Mouse (Mus musculus) Patski (cell line): ENCODE data around the gene Pcp4l1. TPM values are rescaled to one million over a fixed set of nuclear protein-coding genes. Genes with fewer than 3 reads are reported as not detected.
A peak's percentile ranks its signal among the peaks of the same experiment; 100 is the strongest.

Experiments used
- ATAC-seq: fragments of 100-300 bp; one replicate; pipeline ENCODE4 v1.8.0; 2021
- CTCF ChIA-PET: fragments of 350-600 bp; sonication (Branson Sonifier 250); formaldehyde crosslinking; loops from one replicate; lab custom pipeline; 2022; ENCODE audit warnings: inconsistent platforms; lab: Charles Lee
- POLR2A ChIA-PET: fragments of 350-600 bp; sonication (Branson Sonifier 250); formaldehyde crosslinking; loops from one replicate; lab custom pipeline; 2022; ENCODE audit warnings: antibody characterized with exemption, inconsistent platforms; lab: Charles Lee
- DNase-seq: peaks from one replicate; pipeline ENCODE4 v3.0.0-alpha.2; 2011; ENCODE audit warnings: low read depth, low spot score
- H3K27me3 ChIP-seq: fragments of 371-371 bp; one replicate; pipeline ENCODE4 v1.5.1; 2021
- CTCF ChIP-seq: fragments of 100-300 bp; IDR thresholded peaks from one replicate; pipeline ENCODE4 v1.5.1; 2021
- in situ Hi-C: fragments of 300-500 bp; cut with MboI; formaldehyde crosslinking; loops from 3 replicates; pipeline ENCODE4 v1.11.1; 2018; ENCODE audit warnings: low pct_unique_long_range_greater_than_20kb, mixed read lengths
- polyA plus RNA-seq: library from polyadenylated mRNA; unstranded; gene quantifications from one replicate; pipeline ENCODE4 v1.2.3, GENCODE M21; 2021

Pcp4l1 gene
- polyA plus RNA-seq, 1 experiment from 2014 or later = 0.08 TPM

DNA sequence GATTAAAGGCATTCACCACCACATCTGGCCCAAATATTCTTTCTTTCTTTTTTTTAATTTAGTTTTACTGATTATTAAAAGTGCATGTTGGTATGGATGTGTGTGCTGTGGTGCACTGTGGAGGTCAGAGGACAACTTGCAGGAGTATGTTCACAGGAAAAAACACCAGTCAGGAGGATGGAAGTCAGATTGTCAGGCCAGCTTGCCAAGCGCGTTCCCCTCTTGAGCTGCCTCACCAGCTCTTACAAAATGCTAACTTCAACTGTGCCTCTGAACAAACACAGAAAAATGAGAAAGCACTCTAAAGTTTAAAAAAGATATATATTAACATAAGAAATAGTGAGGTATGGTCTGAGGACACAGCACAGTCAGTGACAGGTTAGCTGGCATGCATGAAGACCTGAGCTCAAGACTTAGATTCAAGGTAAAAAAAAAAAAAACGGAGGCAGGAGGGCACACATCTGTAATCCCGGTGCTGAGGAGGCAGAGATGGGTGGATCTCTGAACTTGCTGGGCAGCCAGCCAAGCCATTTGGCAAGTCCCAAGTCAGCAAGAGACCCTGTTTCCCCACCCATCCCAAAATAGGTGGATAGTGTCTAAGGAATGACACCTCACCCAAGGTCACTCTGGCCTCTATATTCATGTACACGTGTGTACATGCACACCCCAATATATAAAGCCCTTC, 16.4 kb downstream of the Pcp4l1 start:
- in situ Hi-C loops = no loop called here

DNA sequence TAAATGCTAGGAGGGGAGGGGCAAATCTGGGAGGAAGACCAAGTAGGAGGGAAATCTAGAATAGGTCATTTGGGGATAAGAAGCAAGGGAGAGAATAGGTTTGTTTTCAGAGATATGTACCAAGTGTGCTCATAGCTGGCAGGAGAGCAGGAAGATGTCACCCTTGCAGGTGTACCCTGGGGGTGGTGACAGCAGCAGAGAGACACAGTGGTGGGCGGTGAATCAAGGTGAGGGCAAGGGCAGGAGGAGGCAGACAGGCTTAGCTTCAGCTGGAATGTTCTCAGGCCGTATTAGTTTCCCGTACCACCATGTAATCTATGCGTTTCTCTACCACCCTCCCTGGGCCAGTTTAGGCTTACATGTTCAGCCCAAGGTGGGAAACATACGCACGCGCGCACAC, 23.3 kb downstream of the Pcp4l1 start:
- ChIA-PET POLR2A (no interaction called here), CTCF (interaction anchor here (0.8 to 2.7 kb wide), 3 partner anchors 8 to 60 kb away, joined by 3 to 9 read pairs (median 5); no protein-coding TSS in a partner anchor)
- in situ Hi-C loops = no loop called here
- ATAC-seq (no peak), DNase-seq (no peak)
- no peak for TF ChIP-seq CTCF
- H3K27me3 ChIP-seq = no peaks in the 10 kb centered on the region

More for the DNA sequence above, 16.4 kb downstream of the Pcp4l1 start:
- ATAC-seq (no peak), DNase-seq (no peak)
- ChIA-PET CTCF (interaction anchor here (1.5 kb wide), 1 partner anchor 9 kb away, joined by 4 read pairs; no protein-coding TSS in a partner anchor), POLR2A (interaction anchor here (1.1 kb wide), 1 partner anchor 30 kb away, joined by 4 read pairs; no protein-coding TSS in a partner anchor)
- no peaks in the 10 kb centered on the region for H3K27me3 ChIP-seq
- no peak for TF ChIP-seq CTCF

DNA sequence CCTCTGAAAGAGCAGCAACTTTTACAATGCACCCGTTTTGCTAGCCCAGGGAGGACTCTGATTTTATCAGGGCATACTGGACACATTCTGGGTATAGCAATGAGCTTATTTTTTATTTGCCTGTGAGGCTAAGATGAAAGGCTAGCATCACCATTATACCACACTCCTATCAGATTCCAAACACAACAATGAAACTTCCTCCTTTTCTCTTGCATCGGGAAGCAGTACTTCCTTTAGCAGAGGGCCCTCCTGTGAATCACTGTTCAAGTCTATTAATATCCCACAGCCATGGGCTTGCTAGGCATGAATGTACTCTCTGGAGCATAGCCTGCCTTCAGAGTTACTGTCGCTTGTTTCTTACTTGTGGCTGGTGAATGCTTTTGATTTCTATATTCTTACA, 24.9 kb downstream of the Pcp4l1 start:
- in situ Hi-C loops = no loop called here
- no peak for DNase-seq

DNA sequence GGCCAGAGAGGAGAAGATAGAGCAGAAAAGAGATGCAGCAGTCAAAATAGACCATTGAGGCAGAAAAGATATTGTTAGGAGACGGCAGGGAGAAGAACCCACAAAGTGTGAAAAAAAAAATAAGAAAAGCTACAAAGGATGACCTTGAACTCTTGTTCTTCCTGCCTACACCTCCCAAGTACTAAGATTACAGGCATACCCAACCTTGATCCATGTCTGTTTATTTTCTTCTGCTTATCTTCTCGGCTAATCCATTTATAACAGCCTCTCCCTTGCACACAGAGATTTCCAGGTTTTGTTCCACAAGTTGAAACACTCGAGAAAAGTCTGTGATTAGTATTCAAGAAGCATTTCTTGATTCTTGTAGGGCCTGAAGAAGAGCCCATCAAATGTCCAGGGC, 26.2 kb downstream of the Pcp4l1 start:
- ChIA-PET POLR2A (interaction anchor here (0.6 to 2.1 kb wide), 2 partner anchors 16 to 130 kb away, joined by 3 to 6 read pairs; no protein-coding TSS in a partner anchor), CTCF (interaction anchor here (1.0 to 1.7 kb wide), 4 partner anchors 19 to 88 kb away, joined by 3 to 5 read pairs (median 4); no protein-coding TSS in a partner anchor)
- DNase-seq (no peak), ATAC-seq (no peak)
- in situ Hi-C loops = no loop called here
- TF ChIP-seq CTCF = no peak
- H3K27me3 ChIP-seq = no peaks in the 10 kb centered on the region

More for the DNA sequence above, 24.9 kb downstream of the Pcp4l1 start:
- no peak for TF ChIP-seq CTCF
- ChIA-PET CTCF (interaction anchor here (1.0 to 1.1 kb wide), 2 partner anchors 13 to 17 kb away, joined by 3 to 5 read pairs; no protein-coding TSS in a partner anchor), POLR2A (interaction anchor here (0.6 kb wide), 1 partner anchor 60 kb away, joined by 3 read pairs; no protein-coding TSS in a partner anchor)
- ATAC-seq = peak; percentile 62
- H3K27me3 ChIP-seq = no peaks in the 10 kb centered on the region

DNA sequence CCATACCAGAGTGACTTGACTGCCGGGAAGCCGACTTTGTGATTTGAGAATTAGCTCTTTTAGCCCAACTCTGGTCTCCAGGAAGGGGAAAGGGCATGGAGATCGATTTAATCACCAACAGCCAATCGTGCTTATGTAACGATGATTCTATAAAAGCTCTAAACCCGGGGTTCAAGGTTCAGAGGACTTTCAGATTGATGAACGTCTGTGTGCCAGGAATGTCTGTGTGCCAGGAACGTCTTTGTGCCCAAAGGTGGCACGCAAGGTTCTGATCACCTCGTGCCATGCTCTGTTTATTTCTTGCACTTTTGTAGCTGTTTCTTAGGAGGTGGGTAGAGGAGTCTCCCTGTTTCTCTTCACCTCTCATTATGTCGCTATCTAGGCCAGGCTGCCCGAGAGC, 27.2 kb downstream of the Pcp4l1 start:
- no peak for DNase-seq
- POLR2A ChIA-PET = interaction anchor here (0.9 to 2.1 kb wide), 2 partner anchors 15 to 49 kb away, joined by 3 to 6 read pairs; no protein-coding TSS in a partner anchor
- in situ Hi-C loops = no loop called here
- no peak for ATAC-seq
- CTCF ChIA-PET = interaction anchor here (0.7 to 1.7 kb wide), 6 partner anchors 15 to 89 kb away, joined by 3 to 5 read pairs (median 3); no protein-coding TSS in a partner anchor
- no peaks in the 10 kb centered on the region for H3K27me3 ChIP-seq
- TF ChIP-seq CTCF = no peak

DNA sequence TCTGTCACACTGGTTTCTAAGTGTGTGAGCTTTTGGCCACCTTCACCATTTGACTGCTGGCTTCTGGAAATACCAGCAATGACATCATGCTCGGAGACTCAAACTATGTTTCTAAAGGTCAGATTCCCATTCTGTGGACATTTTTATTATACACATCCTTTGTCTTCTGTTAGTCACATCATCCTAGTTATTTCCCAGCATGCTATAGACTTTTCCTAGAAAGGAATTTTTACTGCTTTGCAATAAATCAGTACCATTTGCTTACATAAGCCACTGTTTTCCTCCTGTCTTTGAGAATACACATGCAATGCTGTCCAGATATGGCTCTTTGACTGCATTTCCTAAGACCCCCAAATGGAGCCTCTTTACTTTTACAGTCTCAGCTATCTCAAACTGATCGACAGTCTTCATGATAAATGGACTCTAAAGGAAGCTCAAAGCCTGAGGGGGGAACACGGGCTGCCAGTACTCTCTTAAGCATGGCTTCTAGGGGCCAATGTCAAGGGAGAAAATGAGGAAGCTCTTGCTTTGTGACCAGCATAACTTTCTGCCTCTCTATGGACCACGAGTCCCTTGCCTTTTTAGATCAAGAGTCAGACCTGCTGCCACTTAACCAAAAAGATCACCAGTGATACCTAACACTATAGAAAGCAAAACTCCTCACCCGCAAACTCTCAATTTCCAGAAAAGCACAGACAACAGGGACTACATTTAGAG, 30.3 kb downstream of the Pcp4l1 start:
- TF ChIP-seq CTCF = no peak
- in situ Hi-C loops = no loop called here
- ATAC-seq (no peak), DNase-seq (no peak)
- no peaks in the 10 kb centered on the region for H3K27me3 ChIP-seq
- CTCF ChIA-PET = interaction anchor here (0.7 to 4.2 kb wide), 5 partner anchors 13 to 55 kb away, joined by 3 to 28 read pairs (median 13); partner anchors contain the start of gene Tomm40l
- POLR2A ChIA-PET = interaction anchor here (2.5 kb wide), 1 partner anchor 55 kb away, joined by 6 read pairs; no protein-coding TSS in a partner anchor

DNA sequence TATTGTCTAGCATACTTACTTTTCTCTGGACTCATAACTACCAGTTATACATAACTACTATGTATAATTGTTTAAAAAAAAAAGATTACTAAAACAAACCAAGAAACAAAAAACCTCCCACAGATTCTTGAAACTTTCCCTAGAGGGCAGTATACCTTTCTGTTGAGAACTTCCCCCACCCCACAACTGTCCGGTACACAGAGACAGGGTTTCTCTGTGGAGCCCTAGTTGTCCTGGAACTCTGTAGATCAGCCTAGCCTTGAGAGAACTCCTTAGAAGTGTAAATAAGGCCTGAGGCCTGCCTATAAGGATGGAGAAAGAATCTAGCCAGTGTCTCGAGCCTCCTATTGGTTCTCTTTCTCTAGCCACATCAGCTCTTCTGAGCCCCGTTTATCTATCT, 31.8 kb downstream of the Pcp4l1 start:
- TF ChIP-seq CTCF = no peak
- DNase-seq (no peak), ATAC-seq (no peak)
- ChIA-PET CTCF (interaction anchor here (0.8 to 4.2 kb wide), 10 partner anchors 9 to 57 kb away, joined by 3 to 28 read pairs (median 6); partner anchors contain the start of genes Pcp4l1 and Tomm40l), POLR2A (interaction anchor here (0.7 to 2.5 kb wide), 3 partner anchors 56 to 108 kb away, joined by 3 to 6 read pairs (median 3); partner anchors contain the start of gene Tomm40l)
- no peaks in the 10 kb centered on the region for H3K27me3 ChIP-seq
- in situ Hi-C loops = loop anchor here (5.0 kb wide), 1 partner anchor 58 kb away; the partner anchor contains the start of gene Tomm40l

DNA sequence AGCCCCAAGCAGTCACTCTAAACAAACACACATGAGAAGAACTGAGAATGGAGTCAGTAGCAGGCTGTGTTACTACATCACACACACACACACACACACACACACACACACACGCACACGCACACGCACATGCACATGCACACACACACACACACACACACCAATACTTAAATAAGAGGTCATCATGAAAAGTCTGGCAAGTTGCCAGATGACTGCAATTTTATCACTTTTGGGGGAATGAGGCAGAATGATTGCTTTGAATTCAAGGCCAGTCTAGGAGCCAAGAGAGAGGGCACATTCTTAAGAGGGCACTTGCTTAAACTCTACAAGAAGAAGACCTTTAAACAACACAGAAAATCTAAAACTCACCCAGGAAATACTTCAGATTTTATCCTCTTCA, 33.5 kb downstream of the Pcp4l1 start:
- no peak for DNase-seq
- no peak for TF ChIP-seq CTCF
- POLR2A ChIA-PET = interaction anchor here (0.8 kb wide), 1 partner anchor 57 kb away, joined by 3 read pairs; no protein-coding TSS in a partner anchor
- in situ Hi-C loops = loop anchor here (5.0 kb wide), 1 partner anchor 60 kb away; the partner anchor contains the start of gene Tomm40l
- H3K27me3 ChIP-seq = no peaks in the 10 kb centered on the region
- ATAC-seq = no peak
- CTCF ChIA-PET = interaction anchor here (1.4 to 4.2 kb wide), 8 partner anchors 9 to 59 kb away, joined by 3 to 28 read pairs (median 8); partner anchors contain the start of genes Nr1i3 and Tomm40l

DNA sequence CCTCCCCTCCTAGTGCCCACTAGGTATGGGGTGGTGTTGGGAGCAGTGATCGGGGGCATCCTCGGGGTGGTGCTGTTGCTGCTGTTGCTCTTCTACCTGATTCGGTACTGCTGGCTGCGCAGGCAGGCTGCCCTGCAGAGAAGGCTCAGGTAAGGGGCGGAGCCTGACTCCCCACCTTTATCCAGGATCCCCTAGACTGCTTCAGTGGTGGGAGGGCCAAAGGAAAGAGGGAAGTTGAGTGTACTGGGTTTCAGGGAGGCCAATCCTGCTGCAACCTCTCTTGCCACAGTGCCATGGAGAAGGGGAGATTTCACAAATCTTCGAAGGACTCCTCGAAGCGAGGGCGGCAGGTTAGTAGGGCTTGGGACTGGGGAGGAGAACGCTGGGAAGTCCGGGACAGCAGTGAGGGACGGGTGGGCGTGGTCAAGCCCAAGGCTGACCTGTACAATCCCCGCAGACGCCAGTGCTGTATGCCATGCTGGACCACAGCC, 36.5 kb downstream of the Pcp4l1 start:
- ATAC-seq = no peak
- DNase-seq = no peak
- POLR2A ChIA-PET = no interaction called here
- TF ChIP-seq CTCF = no peak
- in situ Hi-C loops = no loop called here
- H3K27me3 ChIP-seq = no peaks in the 10 kb centered on the region
- CTCF ChIA-PET = no interaction called here

DNA sequence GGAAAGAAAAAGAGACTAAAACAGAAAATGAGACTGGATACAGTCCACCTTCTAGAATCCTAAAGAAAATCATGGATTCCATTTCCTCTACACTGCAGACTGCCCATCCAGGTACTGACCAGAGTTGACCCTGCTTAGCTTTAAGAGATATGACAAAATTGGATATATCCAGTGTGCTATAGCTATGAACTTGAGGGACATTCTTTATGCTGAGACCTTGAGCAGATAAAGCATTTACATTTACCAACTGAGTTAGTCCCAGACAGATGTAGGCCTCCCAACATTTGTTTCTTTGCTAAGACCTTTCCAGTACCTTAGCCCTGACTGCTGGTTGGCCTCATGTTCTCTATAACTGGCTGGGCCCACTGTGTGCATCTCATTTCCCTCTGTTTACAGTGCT, 38.1 kb downstream of the Pcp4l1 start:
- TF ChIP-seq CTCF = no peak
- ATAC-seq (no peak), DNase-seq (no peak)
- POLR2A ChIA-PET = no interaction called here
- in situ Hi-C loops = no loop called here
- H3K27me3 ChIP-seq = no peaks in the 10 kb centered on the region
- CTCF ChIA-PET = interaction anchor here (2.0 kb wide), 1 partner anchor 63 kb away, joined by 7 read pairs; no protein-coding TSS in a partner anchor
